Mouse (Mus musculus) NIH3T3 (cell line): ENCODE measurements at regions not wholly inside any gene's neighbourhood (a gene's known extent, or its start where the extent isn't known, plus 50 kb on each side); places are given as distances from the start of the nearest gene placed in this dataset.
A peak's percentile ranks its signal among the peaks of the same experiment; 100 is the strongest.

Experiments
- DNase-seq: peaks from one replicate; pipeline ENCODE4 v3.0.0-alpha.2; 2012; ENCODE audit warnings: low read depth

DNA sequence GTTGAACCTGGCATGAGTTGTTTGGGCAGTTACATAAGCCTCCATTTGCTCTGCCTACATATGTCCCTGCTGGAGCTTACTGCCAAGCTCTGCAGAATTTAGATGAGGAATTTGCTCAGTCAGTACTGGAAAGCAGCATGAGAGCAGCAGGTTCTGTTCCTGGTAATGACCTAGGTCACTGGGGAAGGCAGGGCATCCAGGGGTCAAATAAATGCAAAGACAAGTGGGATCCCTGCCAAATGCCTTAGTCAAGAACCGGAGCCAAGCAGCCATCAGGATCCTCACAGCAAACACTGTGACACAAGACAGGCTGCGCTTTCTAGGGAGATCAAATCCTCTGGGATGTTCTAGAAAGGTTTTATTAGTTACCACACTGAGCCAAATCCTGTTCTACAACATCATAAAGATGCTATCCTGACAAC lies 444.2 kb downstream of the Basp1 start:
- DNase-seq: no peak

GRCm38 (mm10) chr15:24968636-24969317 lies 444.8 kb downstream of the Basp1 start:
- DNase-seq: no peak

DNA sequence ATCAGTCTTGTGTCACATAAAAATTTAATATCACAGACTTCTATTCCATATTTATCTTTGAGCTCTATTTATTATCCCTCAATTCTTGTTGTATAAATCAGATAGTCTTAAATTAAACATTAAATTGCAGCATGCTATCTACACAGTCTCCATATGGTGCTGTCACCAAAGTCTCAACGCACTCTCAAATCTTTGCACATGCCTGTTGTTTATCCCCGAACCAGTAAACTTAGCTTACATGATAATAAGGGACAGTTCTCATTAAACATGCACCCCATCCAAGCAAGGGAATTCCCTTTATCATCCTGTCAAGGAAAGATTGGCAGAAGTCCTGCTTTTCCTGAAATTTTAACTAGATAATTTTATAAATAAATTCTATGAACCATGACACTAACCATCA lies 483.8 kb downstream of the Basp1 start:
- DNase-seq: no peak

DNA sequence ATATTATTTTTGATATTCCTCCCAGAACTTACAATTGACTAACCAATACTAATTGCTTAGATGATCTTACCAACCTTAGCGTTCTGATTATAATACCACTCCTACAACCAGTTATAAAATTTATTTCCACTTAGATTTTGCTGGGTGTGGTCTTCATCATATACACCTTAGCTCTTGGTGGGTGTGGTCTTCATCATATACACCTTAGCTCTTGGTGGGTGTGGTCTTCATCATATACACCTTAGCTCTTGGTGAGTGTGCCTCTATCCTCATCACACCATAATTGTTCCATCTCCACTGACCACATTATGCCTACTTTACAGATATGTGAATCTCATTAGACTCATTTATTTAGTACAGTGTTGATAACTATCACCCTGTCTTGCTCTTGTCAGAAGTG lies 501.7 kb downstream of the Basp1 start:
- no peak for DNase-seq

GRCm38 (mm10) chr15:24911466-24911865 lies 502.1 kb downstream of the Basp1 start:
- no peak for DNase-seq

DNA sequence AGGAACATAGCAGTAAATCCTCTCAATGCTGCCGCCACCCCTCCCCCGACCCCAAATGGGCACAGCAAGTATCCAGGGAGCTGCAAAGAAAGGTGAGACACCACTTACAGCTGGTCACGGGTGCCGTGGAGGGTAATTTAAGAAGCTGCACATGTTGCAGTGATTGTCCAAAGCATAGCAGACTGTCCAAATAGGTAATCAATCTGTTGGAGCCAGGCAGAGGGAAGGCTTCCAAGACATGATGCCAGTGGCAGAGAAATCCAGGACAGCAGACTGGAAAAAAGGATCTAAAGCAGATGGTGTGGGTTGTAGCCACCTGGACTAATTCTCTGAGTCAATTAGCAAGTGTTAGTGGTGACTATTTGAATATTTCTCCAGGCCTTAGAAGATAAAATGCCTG lies 506.6 kb downstream of the Basp1 start:
- DNase-seq: no peak

- no peak for DNase-seq
Observed at GRCm38 (mm10) chr15:24878846-24879245, 534.7 kb downstream of the Basp1 start.

DNA sequence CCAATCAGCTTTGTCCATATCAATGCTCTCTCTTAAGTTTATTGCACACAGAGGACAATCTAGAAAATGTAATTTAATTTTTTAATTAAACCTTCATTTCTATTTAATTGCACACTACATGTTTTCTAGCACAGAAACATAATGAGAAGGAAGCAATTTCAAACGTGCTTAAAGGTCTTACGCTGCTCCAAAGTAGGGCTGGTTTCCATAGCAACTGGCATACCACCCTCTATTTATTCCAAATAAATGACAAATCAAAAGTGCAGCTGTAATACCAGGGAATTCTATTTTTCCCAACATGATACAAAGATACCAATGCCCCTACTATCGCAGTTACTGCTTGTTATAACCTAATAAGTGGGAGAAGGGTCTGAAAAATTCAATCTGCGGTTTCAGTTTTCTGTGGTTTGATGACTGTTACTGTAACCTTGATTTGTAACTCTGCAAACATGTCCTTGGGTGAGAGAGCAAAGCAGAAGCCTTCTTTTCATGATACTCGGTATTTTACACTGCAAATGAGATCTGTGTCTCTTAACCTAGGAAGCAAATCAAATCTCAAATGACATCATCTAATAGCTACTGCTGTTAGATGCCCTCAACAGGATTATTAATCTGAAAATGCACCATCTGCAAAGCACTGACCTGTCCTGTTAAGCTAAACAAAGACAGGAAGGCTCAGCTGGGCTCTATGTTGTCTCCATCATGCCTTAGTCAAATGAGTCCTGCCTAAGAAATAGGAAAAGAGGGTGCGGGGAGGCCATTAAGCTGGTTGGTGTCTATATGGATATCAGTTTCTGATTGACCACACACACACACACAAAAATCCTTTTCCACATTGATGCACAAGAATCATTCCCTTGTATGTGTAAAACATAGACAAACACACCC lies 535.6 kb downstream of the Basp1 start:
- no peak for DNase-seq

DNA sequence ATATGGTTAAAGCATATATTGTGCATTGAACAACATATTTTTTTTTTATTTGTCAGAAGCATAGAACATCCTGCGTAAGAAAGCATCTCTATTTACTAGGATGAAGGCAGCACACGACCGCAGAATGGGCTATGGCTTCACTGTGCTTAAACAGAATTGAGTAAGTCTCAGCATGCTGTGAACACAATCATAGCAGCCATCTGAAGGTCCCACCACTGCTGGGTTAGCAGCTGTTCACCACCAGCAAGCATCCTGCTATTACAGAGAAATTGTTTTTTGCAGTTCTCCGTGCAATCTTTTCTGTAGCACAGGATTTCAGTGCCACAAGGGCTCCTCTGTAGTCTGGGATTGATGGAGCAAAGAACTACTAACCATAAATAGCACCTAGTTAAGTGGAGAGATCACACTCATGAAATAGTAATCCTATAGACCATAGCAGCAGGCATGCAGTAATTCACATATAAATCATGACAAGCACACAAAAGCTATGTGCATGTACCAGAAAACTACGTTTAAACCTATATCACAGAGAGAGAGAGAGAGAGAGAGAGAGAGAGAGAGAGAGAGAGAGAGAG lies 537.3 kb downstream of the Basp1 start:
- DNase-seq: no peak

GRCm38 (mm10) chr15:24840271-24840670 lies 573.3 kb downstream of the Basp1 start:
- no peak for DNase-seq

DNA sequence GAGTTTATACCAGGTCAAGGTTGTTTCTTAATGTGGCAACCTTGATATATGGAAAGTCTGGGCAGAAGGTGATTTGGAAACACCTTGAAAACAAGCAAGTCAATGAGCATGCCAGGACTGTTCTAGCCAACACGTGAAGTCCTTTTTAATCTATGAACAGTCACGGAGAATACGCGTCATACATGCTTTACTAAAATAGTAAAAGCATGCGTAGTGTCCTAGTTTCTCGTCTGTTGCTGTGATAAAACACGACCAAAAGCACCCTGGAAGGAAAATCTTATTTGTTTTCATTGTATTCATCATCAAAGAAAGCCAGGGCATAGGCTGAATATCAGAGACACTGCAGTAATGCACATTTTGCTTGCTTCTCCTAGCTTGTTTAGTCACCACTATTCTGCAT lies 575.2 kb downstream of the Basp1 start:
- DNase-seq: no peak

- DNase-seq: no peak
Observed at GRCm38 (mm10) chr15:24827881-24828280, 585.7 kb downstream of the Basp1 start.

DNA sequence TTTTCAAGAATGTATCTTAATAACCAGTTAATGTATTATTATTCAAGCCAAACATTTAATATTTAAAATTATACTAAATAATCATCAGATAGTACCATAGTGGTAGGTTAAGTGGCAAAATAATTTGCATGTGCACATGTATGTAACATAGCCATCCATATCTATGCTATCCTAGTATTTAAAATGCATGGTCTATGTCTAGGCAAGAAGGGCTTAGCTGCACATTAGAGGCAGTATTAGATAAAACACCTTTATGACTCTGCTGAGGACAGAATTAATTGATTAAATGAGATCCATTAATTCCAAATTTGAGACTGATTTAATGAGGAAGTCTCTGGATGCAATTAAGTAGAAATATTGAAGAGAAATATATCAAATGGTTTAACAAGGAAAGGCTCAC lies 586.3 kb downstream of the Basp1 start:
- no peak for DNase-seq

- DNase-seq: no peak
Observed at GRCm38 (mm10) chr15:24796836-24797235, 616.7 kb downstream of the Basp1 start.

- DNase-seq: no peak
Observed at GRCm38 (mm10) chr15:24793381-24793780, 620.2 kb downstream of the Basp1 start.

DNA sequence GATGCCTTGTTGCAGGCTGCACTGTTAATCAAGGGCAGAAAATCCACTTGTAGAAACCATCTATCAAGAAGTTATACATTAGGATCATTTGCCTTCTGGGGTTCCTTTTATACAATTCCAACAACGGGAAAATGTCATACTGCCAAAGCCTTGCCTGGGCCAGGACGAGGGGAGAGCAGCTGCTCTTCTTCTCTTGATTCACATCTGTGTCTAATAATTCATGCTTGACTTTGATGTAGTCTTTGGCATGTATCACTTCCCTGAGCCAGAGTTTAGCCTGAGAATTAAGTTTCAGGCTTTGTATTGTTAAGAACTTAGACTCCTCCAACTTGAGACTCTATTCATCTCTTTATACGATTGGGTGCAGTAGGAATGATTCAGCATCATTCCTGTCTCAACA lies 627.2 kb downstream of the Basp1 start:
- no peak for DNase-seq

DNA sequence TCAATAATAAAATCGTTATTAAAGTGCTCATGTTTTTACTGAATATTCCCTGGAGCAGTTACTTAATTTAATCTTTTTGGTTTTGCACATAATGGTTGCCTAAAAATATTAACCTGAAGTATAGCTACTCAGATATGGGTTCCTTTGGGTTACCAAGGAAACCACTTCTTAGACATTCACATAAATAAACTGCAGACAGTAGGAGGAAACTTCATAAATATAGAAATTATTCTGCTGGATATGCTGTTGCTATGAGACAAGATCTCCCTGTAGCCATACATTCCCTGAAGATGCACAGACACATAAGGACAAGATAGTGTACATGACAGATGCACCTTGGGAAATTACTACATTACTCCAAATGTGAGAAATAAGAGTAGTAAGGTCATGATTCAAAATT lies 635.3 kb downstream of the Basp1 start:
- DNase-seq: no peak

DNA sequence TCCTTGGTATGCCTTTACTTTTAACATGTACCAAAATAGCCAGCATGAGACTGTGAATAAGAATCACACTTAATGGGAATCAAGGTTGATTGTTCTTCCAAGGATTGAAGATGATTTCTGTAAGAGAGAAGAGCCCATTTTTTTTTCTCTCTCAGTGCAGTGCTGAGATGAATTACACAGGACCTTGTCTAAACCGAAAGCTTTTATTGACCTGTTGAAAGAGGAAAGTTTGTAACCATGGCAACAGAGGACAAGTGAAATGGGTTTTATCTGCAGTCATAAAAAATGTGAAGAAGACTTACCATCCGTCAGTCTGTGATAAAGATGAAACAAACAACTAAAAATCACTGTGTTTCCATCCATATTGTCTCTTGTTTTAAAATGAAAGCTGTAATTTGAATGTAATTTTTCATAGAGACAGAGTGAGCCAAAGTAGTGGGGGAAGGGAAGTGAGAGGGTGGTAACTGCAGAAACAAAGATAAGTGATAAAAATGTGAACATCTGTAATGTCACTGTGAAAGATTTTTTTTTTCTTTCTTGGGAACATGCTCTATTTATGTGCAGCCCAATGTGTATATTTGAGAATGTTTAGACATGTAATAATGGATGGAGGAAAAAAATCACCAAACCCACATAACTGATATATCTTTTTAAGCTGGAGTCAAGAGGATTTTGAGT lies 661.9 kb downstream of the Basp1 start:
- no peak for DNase-seq

DNA sequence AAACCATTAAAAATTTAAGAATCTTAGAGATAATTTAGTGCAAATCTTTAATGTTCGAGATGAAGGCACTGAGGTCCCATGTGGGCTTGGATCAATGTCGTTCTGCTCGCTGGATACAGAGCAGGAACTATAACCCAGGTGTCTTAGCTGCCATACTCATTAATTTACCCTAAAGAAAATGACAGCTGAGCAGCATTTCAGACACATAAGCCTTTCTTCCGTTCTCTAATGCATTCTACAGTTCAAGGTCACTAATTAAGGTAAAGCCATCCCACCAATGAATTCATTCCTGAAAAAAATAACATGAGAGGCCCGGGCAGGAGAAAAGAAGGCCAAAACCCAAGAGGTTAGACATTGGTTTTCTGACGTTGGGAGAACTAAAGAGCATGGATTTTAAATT lies 670.3 kb downstream of the Basp1 start:
- DNase-seq: no peak

DNA sequence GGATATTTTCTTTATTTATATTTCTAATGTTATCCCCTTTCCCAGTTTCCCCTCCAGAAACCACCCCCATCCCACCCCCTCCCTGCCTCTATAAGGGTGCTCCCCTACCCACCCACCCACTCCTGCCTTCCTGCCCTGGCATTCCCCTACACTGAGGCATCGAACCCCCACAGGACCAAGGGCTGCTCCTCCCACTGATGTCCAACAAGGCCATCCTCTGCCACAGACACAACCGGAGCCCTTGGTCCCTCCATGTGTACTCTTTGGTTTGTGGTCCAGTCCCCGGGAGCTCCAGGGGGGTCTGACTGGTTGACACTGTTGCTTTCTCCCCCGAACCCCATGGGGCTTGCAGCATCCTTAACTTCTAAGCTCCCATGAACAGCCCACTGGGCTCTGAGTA lies 688.4 kb downstream of the Basp1 start:
- no peak for DNase-seq

DNA sequence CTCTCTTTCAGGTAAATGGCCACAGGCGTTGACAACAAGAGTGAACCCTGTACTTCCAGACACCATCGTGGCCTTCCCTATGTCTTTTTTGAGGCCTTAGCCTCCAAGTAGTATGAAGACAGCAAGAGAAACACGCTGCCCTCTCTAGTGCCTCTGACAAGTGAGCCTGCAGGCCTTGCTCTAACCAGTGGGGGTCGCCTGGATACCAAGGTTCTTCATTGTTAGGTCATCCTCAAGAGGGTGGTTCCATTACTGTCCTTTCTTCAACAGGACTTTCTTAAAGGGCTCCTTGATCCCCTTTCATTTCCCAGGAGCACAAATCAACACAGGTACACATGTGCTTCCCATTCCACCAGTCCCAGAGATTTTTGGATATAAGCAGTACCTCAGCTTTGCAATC lies 688.9 kb downstream of the Basp1 start:
- DNase-seq: peak; percentile 42

- DNase-seq: no peak
Observed at GRCm38 (mm10) chr15:24720346-24720745, 693.2 kb downstream of the Basp1 start.

- no peak for DNase-seq
Observed at GRCm38 (mm10) chr15:24682167-24682566, 731.4 kb downstream of the Basp1 start.
